In the genomic region with DNA sequence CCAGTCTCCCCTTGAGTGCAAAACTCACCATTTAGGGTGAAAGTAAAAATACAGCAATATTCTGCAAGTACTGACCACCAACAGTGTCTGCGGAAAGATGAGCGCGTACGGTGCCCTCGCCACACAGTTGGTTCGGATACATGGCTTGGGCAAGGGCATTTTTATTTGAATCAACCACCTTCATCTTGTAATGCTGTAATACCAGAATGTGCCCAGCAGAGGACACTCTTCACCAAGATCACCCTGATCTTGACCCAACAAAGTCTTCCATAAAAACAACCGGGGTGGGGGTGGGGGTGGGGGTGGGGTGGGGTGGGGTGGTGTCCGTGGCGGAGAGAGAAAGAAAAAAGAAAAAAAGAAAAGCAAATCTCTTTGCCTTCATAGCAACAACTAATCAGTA, we compare ENCODE assay signal across 9 mouse cellular contexts.
A peak's percentile ranks its signal among the peaks of the same experiment; 100 is the strongest.
DNase-seq lines count a peak whose midpoint lies in the region; ATAC-seq and TF ChIP-seq lines count a peak whose summit lies in the region.
"Had no signal": no experiment of that assay in that cellular context is flagged by ENCODE, and none has a peak within 500 bp of the region (broad histone marks: within the 10 kb centered on the region; RNA-seq: fewer than 3 reads in every experiment).

No protein-coding gene starts in this region.

- H3K36me3 ChIP-seq in hindbrain, postnatal 0 days (ENCODE audit: insufficient read depth, low read length): no peaks in the 10 kb centered on the region
- H3K36me3 ChIP-seq: heart, embryonic 15.5 days had no signal

- H3K4me1 ChIP-seq in hindbrain, postnatal 0 days (ENCODE audit: insufficient read depth, low read length): no peaks in the 10 kb centered on the region
- H3K4me1 ChIP-seq: heart, embryonic 15.5 days had no signal

- intact Hi-C loops in gastrocnemius, adult 2 months (cut with DNase I): loop anchor here (5.0 kb wide), 1 partner anchor 539 kb away; no protein-coding TSS in a partner anchor

- H3K27me3 ChIP-seq in hindbrain, postnatal 0 days (ENCODE audit: insufficient read depth, low read length): no peaks in the 10 kb centered on the region
- H3K27me3 ChIP-seq: heart, embryonic 15.5 days had no signal

- WGBS in hindbrain, postnatal 0 days: 62% methylated on average over 9 of the region's 9 CpGs

- no peaks in the 10 kb centered on the region for H3K9me3 ChIP-seq in hindbrain, postnatal 0 days (ENCODE audit: low read length)
- H3K9me3 ChIP-seq: heart, embryonic 15.5 days had no signal

- no peak for DNase-seq in gastrocnemius, adult 2 months
- DNase-seq in gastrocnemius, postnatal 25 days: no peak
- peak; percentile 22 for DNase-seq in right cerebral cortex, adult 18-20 months
- no peak for DNase-seq in right cerebral cortex, postnatal 36 days (ENCODE audit: low spot score in 2 of 2)
- DNase-seq in c-Kit-positive CD71-positive TER-119-positive erythroid progenitor cells, embryonic 14.5 days (ENCODE audit: low spot score): peak; percentile 2
- peak; percentile 44 for DNase-seq in hindbrain, postnatal 0 days (ENCODE audit: low spot score)
- DNase-seq in skeletal muscle tissue, adult 2 months (ENCODE audit: low read depth, low spot score): peak; percentile 4
- DNase-seq in yolk sac, embryonic 10.5 days (ENCODE audit: low spot score): no peak

- H3K4me2 ChIP-seq in hindbrain, postnatal 0 days (ENCODE audit: low read depth, low read length): no peak overlapping the region
- H3K4me2 ChIP-seq: heart, embryonic 15.5 days had no signal

- no peak overlapping the region for H3K27ac ChIP-seq in gastrocnemius, adult 2 months
- no peak overlapping the region for H3K27ac ChIP-seq in hindbrain, postnatal 0 days
- H3K27ac ChIP-seq: heart, embryonic 15.5 days had no signal

- H3K4me3 ChIP-seq in gastrocnemius, adult 2 months: no peak overlapping the region
- H3K4me3 ChIP-seq in hindbrain, postnatal 0 days (ENCODE audit: low read length): no peak overlapping the region
- H3K4me3 ChIP-seq: heart, embryonic 15.5 days had no signal

- no peak overlapping the region for H3K9ac ChIP-seq in hindbrain, postnatal 0 days (replicated peaks; ENCODE audit: low read length)
- H3K9ac ChIP-seq: heart, embryonic 15.5 days had no signal

- no peak for ATAC-seq in hindbrain, postnatal 0 days

- TF ChIP-seq CTCF in gastrocnemius, adult 2 months (IDR thresholded peaks at IDR 0.05): peak; percentile 60
- peak; percentile 65 for TF ChIP-seq CTCF in hindbrain, postnatal 0 days (IDR thresholded peaks at IDR 0.05; ENCODE audit: low read depth)

Comparison
In these comparisons a context has a peak if more than half of its experiments do, and no peak if none do; other contexts are left out.
1. DNase-seq: peak in right cerebral cortex, adult 18-20 months (single experiment), c-Kit-positive CD71-positive TER-119-positive erythroid progenitor cells, embryonic 14.5 days (single experiment), hindbrain, postnatal 0 days (single experiment) and skeletal muscle tissue, adult 2 months (single experiment); none in gastrocnemius, adult 2 months (single experiment), gastrocnemius, postnatal 25 days (single experiment), right cerebral cortex, postnatal 36 days (0 of 2) and yolk sac, embryonic 10.5 days (single experiment).